Mouse (Mus musculus) cerebellum, postnatal 10 days (tissue): Measurements from ENCODE around the gene Clnk.

ENCODE experiments used
- DNase-seq, 2 experiments: peaks; one replicate each; pipeline ENCODE4 v3.0.0; 2021; ENCODE audit warnings: mixed read lengths in 2 of 2

Gene Clnk

DNA sequence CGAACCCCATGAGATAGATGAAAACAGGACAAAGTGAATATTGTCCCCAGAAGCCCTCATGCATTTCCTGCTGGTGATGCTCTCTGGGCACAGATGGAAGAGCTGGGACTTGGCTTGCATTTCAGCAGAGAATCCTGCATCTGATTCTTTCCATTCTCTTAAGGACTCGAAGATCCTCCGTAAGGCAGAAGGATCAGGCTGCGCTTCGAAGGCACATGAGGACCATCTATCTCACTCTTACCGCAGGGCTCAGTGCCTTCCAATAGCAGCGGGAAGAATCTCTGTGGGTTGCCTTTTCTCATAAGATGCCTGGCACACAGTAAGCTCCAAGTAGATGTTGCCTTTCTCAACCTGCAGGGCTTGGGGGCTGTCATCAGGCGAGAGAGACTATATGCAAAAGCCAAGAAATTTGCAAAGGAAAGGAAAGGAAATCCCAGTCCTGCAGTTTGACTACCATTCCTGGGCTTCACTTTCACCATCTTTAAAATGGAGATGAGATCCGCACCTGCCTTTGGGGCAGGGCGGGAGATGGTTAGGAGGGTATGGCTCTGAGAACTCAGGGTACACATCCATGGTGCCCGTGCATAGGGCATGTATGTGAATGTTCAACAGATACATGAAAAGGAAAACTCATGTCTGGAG, 167.6 kb downstream of the Clnk start:
- peak; percentile 35 to 48 for DNase-seq

DNA sequence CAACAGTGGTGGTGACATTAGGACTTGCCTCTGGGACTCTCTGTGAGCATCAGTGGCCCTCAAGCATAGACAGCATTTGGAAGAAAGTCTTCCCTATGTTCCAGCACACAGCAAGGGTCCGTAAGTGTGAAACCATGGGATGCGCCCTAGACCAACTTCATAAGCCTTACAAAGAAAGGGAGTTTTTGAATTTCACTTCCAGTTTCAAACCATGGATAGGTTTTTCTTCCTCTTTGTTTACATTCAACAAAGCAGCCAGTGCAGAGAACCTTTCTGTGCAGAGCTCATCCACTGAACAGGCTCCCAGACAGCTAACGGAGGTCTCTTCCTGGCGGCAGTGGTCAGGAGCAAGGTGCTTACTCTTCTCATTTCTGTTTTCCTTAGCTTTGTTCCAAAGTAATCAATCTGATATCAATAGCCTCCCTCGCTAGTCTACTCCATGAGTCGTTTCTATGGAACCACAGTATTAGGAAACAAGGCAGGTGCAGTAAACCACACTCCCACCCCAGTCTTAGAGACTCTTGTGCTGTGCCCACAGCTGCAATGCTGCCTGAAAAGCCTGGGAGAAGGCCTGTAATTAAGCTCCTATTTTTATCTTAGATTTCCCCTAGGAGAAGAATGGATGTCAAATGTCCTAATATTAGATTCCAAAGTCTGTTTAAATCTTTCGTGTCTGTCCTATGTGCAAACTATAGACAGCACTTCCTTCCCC, 169.1 kb downstream of the Clnk start:
- no peak for DNase-seq

DNA sequence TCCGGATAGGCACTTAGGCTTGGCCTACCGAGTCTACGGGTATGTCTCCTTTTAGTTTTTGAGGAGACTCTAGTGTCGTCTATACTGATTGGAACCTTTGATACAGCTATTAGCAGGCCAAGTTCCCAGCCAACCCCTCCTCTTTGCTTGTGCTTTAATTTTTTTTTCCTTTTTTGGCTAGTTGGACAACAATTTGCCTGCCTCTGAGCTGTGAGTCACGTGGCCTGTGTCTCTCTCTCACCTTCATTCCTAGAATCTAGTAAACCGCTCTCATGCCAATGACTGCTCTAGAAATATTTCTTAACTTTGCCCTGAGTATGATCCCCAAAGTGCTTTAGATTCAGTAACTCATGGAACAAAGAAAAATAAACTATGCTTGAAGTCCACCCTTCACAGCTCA, 173.7 kb downstream of the Clnk start:
- DNase-seq: no peak

DNA sequence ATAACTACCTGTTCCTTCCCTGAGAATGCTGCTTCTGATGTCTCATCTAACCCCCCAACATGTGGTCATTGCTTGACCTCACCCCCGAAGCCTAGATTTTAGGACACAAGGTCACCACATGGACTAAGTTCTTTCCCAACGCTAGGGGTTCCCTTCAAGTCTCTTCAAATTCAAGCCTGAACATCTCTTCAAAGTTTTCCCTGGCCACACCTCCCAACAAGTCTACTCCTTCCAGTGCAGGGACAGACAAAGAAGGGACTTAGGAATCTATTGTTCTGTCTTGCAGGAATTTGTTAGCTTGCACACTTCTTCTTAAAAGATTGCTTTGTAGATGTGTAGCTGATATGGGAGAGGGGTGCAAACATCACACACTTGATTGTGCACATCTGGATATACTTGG, 174.5 kb downstream of the Clnk start:
- DNase-seq: no peak

DNA sequence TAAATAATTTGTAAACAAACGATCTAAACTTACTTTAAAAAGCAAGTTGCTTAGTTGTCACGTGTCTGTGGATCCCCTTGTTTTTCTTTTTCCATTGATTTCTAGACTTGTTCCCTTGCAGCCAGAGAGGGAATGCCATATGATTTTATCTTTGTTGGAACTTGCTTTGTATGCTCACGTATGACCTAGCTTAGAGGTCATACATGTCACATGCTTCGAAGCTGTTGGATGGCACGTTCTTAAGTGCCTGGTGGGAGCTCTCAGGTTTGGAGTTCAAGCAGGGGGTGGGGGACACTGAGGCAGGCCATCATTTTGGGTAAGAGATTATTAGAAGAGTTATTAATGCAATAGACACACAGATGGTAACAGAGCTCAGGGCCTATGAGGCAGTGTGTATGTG, 178.1 kb downstream of the Clnk start:
- DNase-seq: no peak

DNA sequence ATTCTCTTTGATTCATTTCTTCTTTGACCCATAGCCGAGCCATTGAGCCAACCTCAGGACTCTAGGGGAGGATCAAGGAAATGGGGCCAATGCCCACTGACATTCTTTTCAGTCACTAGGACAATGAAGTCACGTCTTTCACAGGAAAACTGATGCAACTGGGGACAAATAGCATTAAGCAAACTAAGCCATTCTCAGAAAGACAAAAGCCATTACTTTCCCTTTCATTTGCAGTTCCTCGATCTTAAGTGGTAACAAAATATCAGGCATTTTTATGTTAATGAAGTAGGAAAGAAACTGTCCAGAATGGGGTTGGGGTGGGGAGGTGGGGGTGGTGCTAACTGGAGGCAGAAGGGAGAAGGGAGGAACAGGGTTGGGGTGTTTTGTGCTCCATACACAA, 178.6 kb downstream of the Clnk start:
- no peak for DNase-seq

DNA sequence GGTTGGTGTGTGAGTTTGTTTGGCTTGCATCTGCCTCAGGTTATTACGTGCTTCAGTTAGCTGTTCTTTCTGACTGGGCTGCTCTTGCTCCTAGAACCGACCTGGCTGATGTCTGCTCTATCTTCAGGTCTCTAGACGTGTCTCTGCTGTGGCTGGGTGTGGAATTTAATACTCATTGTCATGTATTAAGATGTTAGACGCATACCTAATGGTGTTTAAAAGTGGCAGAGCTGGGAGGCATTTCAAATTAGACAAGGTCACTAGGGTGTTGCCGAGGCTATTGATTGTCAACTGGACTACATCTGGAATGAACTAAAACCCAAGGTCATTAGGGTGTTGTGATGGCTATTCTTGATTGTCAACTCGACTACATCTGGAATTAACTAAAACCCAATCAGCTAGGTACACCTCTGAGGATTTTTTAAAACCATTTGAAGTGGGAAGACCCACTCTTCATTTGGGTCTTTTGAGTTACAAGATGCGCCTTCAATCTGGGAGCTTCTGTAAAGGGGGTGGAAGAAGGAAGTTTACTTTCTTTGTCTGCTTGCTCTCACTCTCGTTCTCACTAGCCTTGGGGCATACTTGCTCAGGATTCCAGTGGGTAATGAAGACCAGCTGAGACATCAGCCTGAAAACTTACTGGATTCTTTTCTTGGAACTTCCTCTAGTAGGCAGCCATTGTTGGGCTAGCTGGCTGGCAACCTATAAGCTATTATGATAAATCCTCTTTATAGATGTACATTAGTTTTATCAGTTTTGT, 179.8 kb downstream of the Clnk start:
- DNase-seq: no peak

DNA sequence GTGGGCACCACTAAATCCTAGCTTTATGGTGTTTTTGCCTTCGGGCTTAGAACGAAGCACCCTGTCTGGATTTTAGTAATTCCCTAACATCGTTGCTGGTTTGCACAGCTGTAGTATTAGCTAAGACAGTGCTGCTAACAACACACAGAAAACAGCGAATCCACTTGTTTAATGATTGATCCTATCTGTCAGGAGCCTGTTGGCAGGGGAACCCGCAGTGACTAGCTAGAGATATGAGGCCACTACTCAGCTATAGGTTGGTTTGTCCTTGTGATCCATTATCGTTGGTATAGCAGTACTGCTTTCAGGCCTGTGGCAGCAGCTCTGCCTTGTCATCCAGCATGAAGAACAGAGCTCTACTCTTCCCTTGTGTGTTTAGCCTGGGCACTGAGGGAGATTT, 183.8 kb downstream of the Clnk start:
- no peak for DNase-seq

DNA sequence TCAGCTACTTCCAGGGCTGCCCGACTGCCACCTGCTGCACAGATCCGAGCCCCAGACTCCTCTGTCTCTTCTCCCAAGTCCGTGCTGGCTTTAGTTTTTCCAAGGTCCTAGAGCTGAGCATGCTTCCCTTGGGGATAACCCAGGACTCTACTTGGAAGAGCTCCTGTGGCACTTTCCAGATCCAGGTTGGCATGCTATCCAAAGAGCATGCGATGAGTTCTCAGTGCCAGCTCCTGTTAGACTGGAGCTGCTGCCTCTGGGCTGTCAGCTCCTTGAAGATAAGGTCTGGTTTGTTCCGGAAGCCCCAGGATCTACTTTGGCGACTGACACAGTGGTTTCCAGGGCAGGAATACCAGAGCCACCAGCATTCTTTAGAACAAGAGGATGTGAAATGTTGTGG, 187.4 kb downstream of the Clnk start:
- no peak for DNase-seq

DNA sequence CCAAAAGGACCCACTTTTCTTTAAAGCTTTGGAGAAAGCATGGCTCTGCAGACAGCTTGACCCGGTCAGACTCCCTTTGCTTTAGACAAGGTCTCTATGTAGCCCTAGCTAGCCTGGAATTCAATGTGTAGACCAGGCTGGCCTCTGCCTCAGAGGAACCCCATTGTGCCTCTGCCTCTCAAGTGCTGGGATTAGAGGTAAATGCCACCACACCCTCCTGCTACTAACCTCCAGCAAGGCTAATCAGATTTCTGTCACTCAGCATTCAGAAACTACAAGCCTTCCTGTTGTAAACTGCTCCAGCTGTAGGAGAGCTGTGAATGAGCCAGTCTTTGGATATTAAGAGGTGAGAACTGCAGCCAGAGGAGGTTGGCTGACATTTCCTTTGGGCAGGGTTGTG, 188.9 kb downstream of the Clnk start:
- no peak for DNase-seq

DNA sequence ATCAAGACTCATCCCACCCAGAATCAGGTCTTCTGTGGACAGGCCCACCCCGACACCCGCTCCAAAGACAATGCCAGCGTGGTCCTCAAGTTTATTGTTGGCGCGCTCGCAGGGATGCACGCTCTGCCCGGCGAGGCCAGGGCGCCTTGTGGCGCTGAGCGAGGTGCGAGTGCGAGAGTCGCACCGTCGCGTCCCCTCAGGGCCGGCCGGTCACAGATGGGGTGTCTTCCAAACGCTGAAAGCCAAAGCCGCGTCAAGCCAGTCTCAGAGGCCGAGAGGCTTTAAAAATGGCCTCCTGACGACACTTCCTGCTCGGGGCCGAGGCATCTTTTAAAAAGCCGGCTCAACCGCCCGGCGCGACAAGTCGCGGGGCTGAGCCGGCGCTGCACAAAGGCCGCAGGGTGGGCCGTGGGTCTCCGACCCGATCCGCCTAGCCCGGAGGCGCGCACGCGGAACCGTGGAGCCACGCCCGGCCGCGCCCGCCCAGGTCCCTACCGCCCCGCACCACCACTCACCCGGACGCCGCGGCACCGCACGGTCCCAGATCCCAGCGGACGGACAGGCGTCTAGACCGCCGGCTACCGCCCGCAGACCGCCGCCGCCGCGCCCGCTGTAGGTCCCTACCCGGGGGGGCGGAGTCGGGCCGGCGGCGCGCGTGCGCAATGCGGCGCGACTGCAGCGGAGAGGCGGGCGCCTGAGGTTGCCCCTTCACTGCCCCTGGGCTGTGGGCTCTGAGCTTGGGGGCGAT, 192.3 kb downstream of the Clnk start, which contains the start of gene Zfp518b:
Gene Zfp518b, minus strand, starts transcription at position 663 of the 748 bp plus-strand sequence.
- DNase-seq: peak; percentile 87 to 91

DNA sequence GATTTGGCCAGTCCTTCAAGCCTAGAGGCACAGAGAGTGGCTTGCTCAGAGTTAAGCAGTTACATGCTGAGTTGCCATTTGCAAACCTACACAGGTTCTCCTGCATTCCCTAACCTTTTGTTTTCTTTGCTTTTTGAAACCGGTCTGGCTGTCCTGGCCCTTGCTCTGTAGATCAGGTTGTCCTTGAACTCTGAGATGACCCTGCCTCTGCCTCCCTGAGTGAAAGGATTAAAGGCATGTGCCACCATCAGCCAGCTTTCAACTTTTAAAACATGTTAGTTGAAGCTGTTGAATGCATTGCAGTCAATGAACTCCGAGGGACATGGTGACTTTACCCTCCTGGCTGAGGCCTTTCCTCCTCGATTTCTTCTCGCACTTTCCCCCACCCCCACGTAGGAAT, 217.8 kb downstream of the Clnk start:
- DNase-seq: no peak
